Mouse (Mus musculus) 416B (cell line): ENCODE results near the gene Hnrnpdl.

ENCODE experiments used
- DNase-seq: peaks from one replicate; pipeline ENCODE4 v3.0.0; 2011; ENCODE audit warnings: low read depth

Gene Hnrnpdl

GRCm38 (mm10) chr5:100047143-100047640, 7.7 kb upstream of the Hnrnpdl start:
- DNase-seq = no peak

- no peak for DNase-seq
Observed at GRCm38 (mm10) chr5:100046096-100046495, 6.6 kb upstream of the Hnrnpdl start.

- DNase-seq = no peak
Observed at GRCm38 (mm10) chr5:100044621-100045020, 5.2 kb upstream of the Hnrnpdl start.

GRCm38 (mm10) chr5:100044030-100044429, 4.6 kb upstream of the Hnrnpdl start:
- DNase-seq = no peak

- DNase-seq = no peak
Observed at GRCm38 (mm10) chr5:100043361-100043760, 3.9 kb upstream of the Hnrnpdl start.

GRCm38 (mm10) chr5:100042467-100042866, 3.0 kb upstream of the Hnrnpdl start:
- DNase-seq = no peak

- DNase-seq = peak; percentile 26
Observed at GRCm38 (mm10) chr5:100041272-100041671, 1.8 kb upstream of the Hnrnpdl start.

GRCm38 (mm10) chr5:100040281-100040784, 869 bp upstream of the Hnrnpdl start:
- DNase-seq = no peak

- DNase-seq = peak; percentile 92
Observed at GRCm38 (mm10) chr5:100038714-100039601, 506 bp downstream of the Hnrnpdl start.

GRCm38 (mm10) chr5:100037965-100038713, 1.3 kb downstream of the Hnrnpdl start:
- DNase-seq = peak; percentile 77

- DNase-seq = peak; percentile 47
Observed at GRCm38 (mm10) chr5:100036681-100037080, 2.8 kb downstream of the Hnrnpdl start.

- DNase-seq = no peak
Observed at GRCm38 (mm10) chr5:100035950-100036349, 3.5 kb downstream of the Hnrnpdl start.

- no peak for DNase-seq
Observed at GRCm38 (mm10) chr5:100032646-100033045, 6.8 kb downstream of the Hnrnpdl start.

GRCm38 (mm10) chr5:100032107-100032506, 7.4 kb downstream of the Hnrnpdl start:
- DNase-seq = peak; percentile 40

GRCm38 (mm10) chr5:100030069-100030468, 9.4 kb downstream of the Hnrnpdl start:
- no peak for DNase-seq

- no peak for DNase-seq
Observed at GRCm38 (mm10) chr5:100024868-100025267, 14.6 kb downstream of the Hnrnpdl start.

- no peak for DNase-seq
Observed at GRCm38 (mm10) chr5:100024403-100024802, 15.1 kb downstream of the Hnrnpdl start.

- DNase-seq = no peak
Observed at GRCm38 (mm10) chr5:100020089-100020488, 19.4 kb downstream of the Hnrnpdl start.

- no peak for DNase-seq
Observed at GRCm38 (mm10) chr5:100012599-100012998, 26.9 kb downstream of the Hnrnpdl start.

- no peak for DNase-seq
Observed at GRCm38 (mm10) chr5:100008485-100008884, 31.0 kb downstream of the Hnrnpdl start.

GRCm38 (mm10) chr5:100007040-100007375, 32.5 kb downstream of the Hnrnpdl start:
- DNase-seq = peak; percentile 18

- no peak for DNase-seq
Observed at GRCm38 (mm10) chr5:100006324-100007039, 33.0 kb downstream of the Hnrnpdl start.
